Mouse (Mus musculus): ENCODE measurements at regions not wholly inside any gene's neighbourhood (a gene's known extent, or its start where the extent isn't known, plus 50 kb on each side); places are given as distances from the start of the nearest gene placed in this dataset.

DNA sequence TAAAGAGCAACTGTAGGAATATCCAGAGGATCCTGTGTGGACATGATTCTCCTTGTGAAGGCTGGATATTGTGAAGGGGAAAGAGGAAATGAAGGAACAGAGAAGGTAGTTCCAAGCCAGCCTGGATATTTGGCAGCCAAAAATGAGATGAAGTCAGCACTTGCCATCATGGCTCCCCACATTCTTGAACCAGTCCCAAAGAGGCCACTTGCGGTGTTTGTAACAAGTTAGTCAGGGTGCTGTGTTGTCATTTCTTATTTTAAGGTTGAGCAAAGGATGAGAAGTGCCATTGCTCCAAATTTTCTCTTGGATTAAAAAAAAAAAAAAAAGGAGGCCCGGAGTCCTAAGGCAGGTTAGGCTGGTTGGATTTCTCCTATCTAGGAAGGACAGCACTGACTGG lies 63.3 kb upstream of the Hif1a start:
- no peak for TF ChIP-seq CTCF (IDR thresholded peaks at IDR 0.05; ENCODE audit: borderline replicate concordance, extremely low read depth, insufficient read depth, insufficient read length)
- no peak for TF ChIP-seq POLR2A (IDR thresholded peaks at IDR 0.05; ENCODE audit: borderline replicate concordance, extremely low read depth, insufficient read depth, insufficient read length, poor library complexity, severe bottlenecking)
